Mouse (Mus musculus) urinary bladder, postnatal 36 days (tissue): ENCODE results near the gene Tcfl5.
A peak's percentile ranks its signal among the peaks of the same experiment; 100 is the strongest.

ENCODE experiments used
- DNase-seq, 2 experiments: peaks; one replicate each; pipeline ENCODE4 v3.0.0; 2022; ENCODE audit warnings: low spot score in 2 of 2, mixed read lengths in 1 of 2

Tcfl5 gene

GRCm38 (mm10) chr2:180642555-180643260 is at the start of gene Tcfl5:
Gene Tcfl5 (minus strand): TSS chr2:180642708.
- DNase-seq = no peak

- peak in 1 of 2 experiments; percentile 22 for DNase-seq
These were observed 47.3 kb upstream of the Tcfl5 start for GRCm38 (mm10) chr2:180689841-180690240.

GRCm38 (mm10) chr2:180684031-180684430 is 41.5 kb upstream of the Tcfl5 start:
- DNase-seq = no peak

GRCm38 (mm10) chr2:180683524-180683923 is 41.0 kb upstream of the Tcfl5 start:
- no peak for DNase-seq

- DNase-seq = no peak
These were observed 38.7 kb upstream of the Tcfl5 start for GRCm38 (mm10) chr2:180681225-180681624.

- peak; percentile 51 to 54 for DNase-seq
These were observed 36.2 kb upstream of the Tcfl5 start for GRCm38 (mm10) chr2:180678609-180679140.

- no peak for DNase-seq
These were observed 34.2 kb upstream of the Tcfl5 start for GRCm38 (mm10) chr2:180676706-180677105.

- no peak for DNase-seq
These were observed 19.5 kb upstream of the Tcfl5 start for GRCm38 (mm10) chr2:180662008-180662407.

GRCm38 (mm10) chr2:180660521-180660920 is 18.0 kb upstream of the Tcfl5 start:
- DNase-seq = no peak

- DNase-seq = no peak
These were observed 17.0 kb upstream of the Tcfl5 start for GRCm38 (mm10) chr2:180659353-180660150.

- no peak for DNase-seq
These were observed 15.9 kb upstream of the Tcfl5 start for GRCm38 (mm10) chr2:180658381-180658780.

- DNase-seq = peak; percentile 39 to 59
These were observed 15.0 kb upstream of the Tcfl5 start for GRCm38 (mm10) chr2:180657394-180658013.

GRCm38 (mm10) chr2:180655150-180655549 is 12.6 kb upstream of the Tcfl5 start:
- DNase-seq = no peak

GRCm38 (mm10) chr2:180654666-180655065 is 12.2 kb upstream of the Tcfl5 start:
- DNase-seq = no peak

- DNase-seq = no peak
These were observed 4.3 kb upstream of the Tcfl5 start for GRCm38 (mm10) chr2:180646841-180647240.

GRCm38 (mm10) chr2:180643626-180644025 is 1.1 kb upstream of the Tcfl5 start:
- DNase-seq = no peak

GRCm38 (mm10) chr2:180641576-180642554 is 643 bp downstream of the Tcfl5 start:
- no peak for DNase-seq

- no peak for DNase-seq
These were observed 30.6 kb downstream of the Tcfl5 start for GRCm38 (mm10) chr2:180611882-180612281.

GRCm38 (mm10) chr2:180610283-180610682 is 32.2 kb downstream of the Tcfl5 start:
- no peak for DNase-seq

- no peak for DNase-seq
These were observed 37.7 kb downstream of the Tcfl5 start for GRCm38 (mm10) chr2:180604781-180605180.

- no peak for DNase-seq
These were observed 41.9 kb downstream of the Tcfl5 start for GRCm38 (mm10) chr2:180600569-180601021.
